Mouse (Mus musculus) midbrain, embryonic 10.5 days (tissue): ENCODE data around the gene Syt16. TPM values are rescaled to one million over a fixed set of nuclear protein-coding genes. Genes with fewer than 3 reads are reported as not detected.
A peak's percentile ranks its signal among the peaks of the same experiment; 100 is the strongest.

Source experiments
- DNase-seq: peaks from one replicate; pipeline ENCODE4 v3.0.0-alpha.2; 2017; ENCODE audit warnings: low spot score
- H3K27ac ChIP-seq: fragments of 300-500 bp; sonication (generic); replicated peaks from 2 replicates; pipeline ENCODE4 v1.5.1; 2016; ENCODE audit warnings: mild to moderate bottlenecking
- H3K27me3 ChIP-seq: fragments of 300-500 bp; sonication (generic); 2 replicates; pipeline ENCODE4 v1.6.1; 2016; ENCODE audit warnings: low read depth, mild to moderate bottlenecking; ENCODE audit not compliant: poor library complexity, severe bottlenecking
- H3K36me3 ChIP-seq: fragments of 300-500 bp; sonication (generic); 2 replicates; pipeline ENCODE4 v1.6.1; 2016; ENCODE audit warnings: mild to moderate bottlenecking, moderate library complexity
- H3K4me1 ChIP-seq: fragments of 300-500 bp; sonication (generic); 2 replicates; pipeline ENCODE4 v1.6.1; 2016
- H3K4me3 ChIP-seq: fragments of 300-500 bp; sonication (generic); 2 replicates; pipeline ENCODE4 v1.5.1; 2016; ENCODE audit warnings: mild to moderate bottlenecking, moderate library complexity
- H3K9me3 ChIP-seq: fragments of 300-500 bp; sonication (generic); replicated peaks from 2 replicates; pipeline ENCODE4 v1.6.1; 2016; ENCODE audit warnings: mild to moderate bottlenecking
- WGBS: fragments of 180-500 bp; shearing (Covaris S2); methylation state at CpG from one replicate; pipeline ENCODE4 v1.1.7; 2016; 5-methylcytosine and 5-hydroxymethylcytosine counted together
- polyA plus RNA-seq: library from polyadenylated mRNA; unstranded; fragments of >200 nt; fragmentation: Nextera tagmentation; extraction: Ambion mirVana; gene quantifications from 2 replicates; pipeline ENCODE4 v1.2.1, GENCODE M21; 2016

Syt16 gene
- polyA plus RNA-seq, 1 experiment from 2014 or later: 1.8 TPM

GRCm38 (mm10) chr12:74131790-74132189 is 134.3 kb downstream of the Syt16 start:
- Histone ChIP-seq H3K27ac (no peak overlapping the region), H3K36me3 (no peaks in the 10 kb centered on the region), H3K4me1 (peaks cover 17% of the 10 kb centered on the region), H3K4me3 (no peak overlapping the region), H3K27me3 (no peaks in the 10 kb centered on the region), H3K9me3 (peaks cover 7% of the 10 kb centered on the region)
- DNase-seq: no peak
- WGBS: 25% methylated on average over 2 of the region's 2 CpGs

GRCm38 (mm10) chr12:74142147-74142546 is 144.7 kb downstream of the Syt16 start:
- no peak for DNase-seq
- 88% methylated on average over 7 of the region's 7 CpGs for WGBS
- no peak overlapping the region for H3K27ac ChIP-seq
- no peaks in the 10 kb centered on the region for H3K36me3 ChIP-seq
- H3K27me3 ChIP-seq: no peaks in the 10 kb centered on the region
- H3K4me1 ChIP-seq: peaks cover 16% of the 10 kb centered on the region
- H3K9me3 ChIP-seq: no peaks in the 10 kb centered on the region
- H3K4me3 ChIP-seq: no peak overlapping the region

DNA sequence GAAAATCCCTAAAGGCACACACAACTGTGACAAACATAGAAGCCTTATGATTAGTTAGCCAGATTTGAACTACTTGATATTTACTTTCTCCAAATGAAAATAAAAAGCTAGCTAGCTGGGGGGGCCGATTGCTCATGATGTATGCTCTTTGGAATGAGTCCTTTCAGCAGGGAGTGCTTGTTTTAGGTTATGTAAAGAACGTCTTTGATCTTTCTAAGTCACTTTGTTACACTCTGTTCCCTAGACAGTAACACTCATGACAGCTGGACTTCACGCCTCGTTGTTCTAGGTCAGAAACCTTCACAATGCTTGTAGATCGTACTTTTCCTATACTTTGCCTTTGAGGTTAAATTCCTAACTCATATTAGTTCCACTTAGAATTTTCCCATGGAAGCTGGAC is 146.9 kb downstream of the Syt16 start:
- 68% methylated on average over 5 of the region's 5 CpGs for WGBS
- Histone ChIP-seq H3K4me1 (peaks cover 16% of the 10 kb centered on the region), H3K27me3 (no peaks in the 10 kb centered on the region), H3K27ac (no peak overlapping the region), H3K9me3 (no peaks in the 10 kb centered on the region), H3K36me3 (no peaks in the 10 kb centered on the region), H3K4me3 (no peak overlapping the region)
- DNase-seq: no peak

DNA sequence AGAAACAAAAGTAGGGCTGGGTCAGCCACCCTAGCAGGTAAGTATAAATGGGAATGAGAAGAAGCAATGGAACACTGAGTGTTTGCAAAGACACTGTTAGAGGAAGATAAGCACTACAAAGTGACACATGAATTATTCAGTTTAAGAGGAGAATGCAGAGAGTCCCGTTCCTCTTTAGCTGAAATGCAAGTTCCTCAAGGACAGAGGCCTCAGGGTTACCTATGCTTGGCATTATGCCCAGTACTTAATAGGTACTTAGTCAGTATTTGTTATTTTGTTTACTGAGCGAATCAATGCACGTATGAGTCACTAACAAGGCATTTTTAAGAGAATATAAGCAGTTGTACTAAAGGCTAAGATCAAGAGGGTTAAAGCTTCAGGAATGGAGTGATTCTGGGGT is 163.3 kb downstream of the Syt16 start:
- 89% methylated on average over 3 of the region's 3 CpGs for WGBS
- no peak overlapping the region for H3K27ac ChIP-seq
- no peaks in the 10 kb centered on the region for H3K4me1 ChIP-seq
- no peak overlapping the region for H3K4me3 ChIP-seq
- H3K27me3 ChIP-seq: no peaks in the 10 kb centered on the region
- DNase-seq: no peak
- H3K9me3 ChIP-seq: no peaks in the 10 kb centered on the region
- no peaks in the 10 kb centered on the region for H3K36me3 ChIP-seq

GRCm38 (mm10) chr12:74163080-74163479 is 165.6 kb downstream of the Syt16 start:
- H3K27me3 ChIP-seq: no peaks in the 10 kb centered on the region
- no peak overlapping the region for H3K27ac ChIP-seq
- no peaks in the 10 kb centered on the region for H3K4me1 ChIP-seq
- no peak for DNase-seq
- WGBS: 89% methylated on average over 2 of the region's 2 CpGs
- no peaks in the 10 kb centered on the region for H3K9me3 ChIP-seq
- no peaks in the 10 kb centered on the region for H3K36me3 ChIP-seq
- no peak overlapping the region for H3K4me3 ChIP-seq

DNA sequence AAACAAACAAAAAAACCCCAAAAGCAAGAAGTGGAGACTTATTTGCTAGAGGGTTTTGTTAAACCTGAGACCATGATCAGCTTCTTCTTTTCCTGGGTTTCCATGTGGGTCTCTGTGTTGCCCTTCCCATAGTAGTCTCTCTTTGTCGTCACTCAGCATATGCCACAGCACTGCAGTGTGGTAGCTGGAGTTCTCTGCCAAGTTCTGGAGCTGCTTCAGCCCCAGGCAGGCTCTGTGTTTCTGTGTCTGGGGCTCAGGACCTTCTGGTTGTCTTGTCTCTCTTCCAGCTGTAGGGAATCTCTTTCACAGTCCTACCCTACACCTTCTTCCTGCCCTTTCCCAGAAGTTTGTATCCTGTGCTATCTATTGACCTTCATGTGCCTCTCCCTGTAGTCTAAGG is 173.8 kb downstream of the Syt16 start:
- WGBS: 79% methylated on average over 1 of the region's 1 CpGs
- no peak for DNase-seq
- Histone ChIP-seq H3K4me3 (no peak overlapping the region), H3K27ac (no peak overlapping the region), H3K4me1 (peaks cover 12% of the 10 kb centered on the region), H3K36me3 (no peaks in the 10 kb centered on the region), H3K9me3 (no peaks in the 10 kb centered on the region), H3K27me3 (no peaks in the 10 kb centered on the region)

DNA sequence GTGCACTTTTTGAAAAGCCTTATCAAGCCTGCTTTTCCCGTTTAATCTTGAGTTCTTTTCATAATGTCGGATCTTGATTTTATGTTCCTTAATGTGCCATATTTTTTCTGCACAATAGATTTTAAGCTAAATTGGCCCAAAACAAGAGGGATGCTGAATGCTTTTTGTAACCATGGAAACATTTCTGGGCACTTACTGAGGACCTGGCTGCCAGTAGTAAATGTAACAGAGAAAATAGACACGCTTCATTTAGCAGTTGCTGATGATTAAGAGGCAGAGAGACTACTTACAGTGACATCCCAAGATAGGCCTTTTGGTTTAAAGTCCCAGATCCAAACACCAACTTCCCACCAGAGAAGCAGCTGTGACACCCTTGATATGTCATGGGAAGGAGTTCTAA is 176.4 kb downstream of the Syt16 start:
- 63% methylated on average over 3 of the region's 3 CpGs for WGBS
- Histone ChIP-seq H3K27me3 (no peaks in the 10 kb centered on the region), H3K9me3 (no peaks in the 10 kb centered on the region), H3K4me1 (peaks cover 12% of the 10 kb centered on the region), H3K4me3 (no peak overlapping the region), H3K27ac (no peak overlapping the region), H3K36me3 (no peaks in the 10 kb centered on the region)
- no peak for DNase-seq

DNA sequence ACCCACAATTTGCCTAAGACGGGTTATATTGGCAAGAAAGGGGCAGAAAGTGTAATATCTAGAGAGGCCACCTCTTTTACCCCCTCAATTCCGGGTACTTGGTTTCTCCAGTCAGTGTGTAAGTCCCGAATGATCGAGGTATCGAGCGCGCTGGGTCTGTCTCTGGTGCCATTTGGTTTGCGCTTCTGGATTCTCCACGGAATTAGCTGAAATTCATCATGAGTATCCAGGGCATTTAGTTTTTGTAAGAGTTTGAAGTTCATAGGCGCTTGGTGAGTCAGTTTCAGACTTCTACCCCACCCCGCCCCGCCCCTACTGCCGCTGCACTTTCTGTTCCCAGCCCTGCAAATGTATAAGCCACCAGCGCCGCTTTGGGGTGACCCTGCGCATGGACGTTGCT is 187.1 kb downstream of the Syt16 start:
- Histone ChIP-seq H3K27ac (no peak overlapping the region), H3K4me3 (peak overlapping the region; percentile 12; the same call in 1 of the 2 replicates), H3K27me3 (no peaks in the 10 kb centered on the region), H3K36me3 (no peaks in the 10 kb centered on the region), H3K9me3 (no peaks in the 10 kb centered on the region), H3K4me1 (peaks cover 14% of the 10 kb centered on the region)
- no peak for DNase-seq
- WGBS: 71% methylated on average over 17 of the region's 17 CpGs

- DNase-seq: no peak
- 90% methylated on average over 11 of the region's 11 CpGs for WGBS
- H3K36me3 ChIP-seq: no peaks in the 10 kb centered on the region
- no peaks in the 10 kb centered on the region for H3K27me3 ChIP-seq
- no peaks in the 10 kb centered on the region for H3K9me3 ChIP-seq
- no peak overlapping the region for H3K27ac ChIP-seq
- H3K4me3 ChIP-seq: no peak overlapping the region
- peaks cover 18% of the 10 kb centered on the region for H3K4me1 ChIP-seq
Observed at GRCm38 (mm10) chr12:74188243-74188785, 190.9 kb downstream of the Syt16 start.

GRCm38 (mm10) chr12:74188815-74189214 is 191.4 kb downstream of the Syt16 start:
- Histone ChIP-seq H3K36me3 (no peaks in the 10 kb centered on the region), H3K9me3 (no peaks in the 10 kb centered on the region), H3K27ac (no peak overlapping the region), H3K4me3 (no peak overlapping the region), H3K4me1 (peaks cover 18% of the 10 kb centered on the region), H3K27me3 (no peaks in the 10 kb centered on the region)
- WGBS: 35% methylated on average over 7 of the region's 7 CpGs
- DNase-seq: peak; percentile 26

- peaks cover 18% of the 10 kb centered on the region for H3K4me1 ChIP-seq
- WGBS: 84% methylated on average over 4 of the region's 4 CpGs
- H3K9me3 ChIP-seq: no peaks in the 10 kb centered on the region
- H3K36me3 ChIP-seq: no peaks in the 10 kb centered on the region
- DNase-seq: no peak
- H3K4me3 ChIP-seq: no peak overlapping the region
- no peak overlapping the region for H3K27ac ChIP-seq
- H3K27me3 ChIP-seq: no peaks in the 10 kb centered on the region
Observed at GRCm38 (mm10) chr12:74189840-74190239, 192.4 kb downstream of the Syt16 start.

DNA sequence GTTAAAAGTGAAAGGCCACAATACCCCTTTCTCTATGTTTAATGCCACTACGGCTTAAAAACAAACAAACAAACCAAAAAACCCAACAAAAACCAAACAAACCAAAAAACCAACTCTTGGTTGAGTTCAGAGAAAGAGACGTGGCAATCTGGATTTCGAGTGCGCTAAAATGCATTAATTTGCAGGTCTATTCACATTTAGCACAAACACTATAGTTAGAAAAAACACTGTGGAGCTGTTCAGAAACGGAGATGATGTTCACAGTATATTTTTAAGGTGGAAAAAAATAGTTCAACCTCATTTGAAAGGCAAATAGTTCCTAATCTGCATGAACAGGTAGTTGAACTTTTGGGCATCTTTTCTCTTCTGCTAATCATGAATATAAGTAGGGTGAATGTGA is 192.8 kb downstream of the Syt16 start:
- Histone ChIP-seq H3K4me1 (peaks cover 18% of the 10 kb centered on the region), H3K36me3 (no peaks in the 10 kb centered on the region), H3K9me3 (no peaks in the 10 kb centered on the region), H3K27ac (no peak overlapping the region), H3K4me3 (no peak overlapping the region), H3K27me3 (no peaks in the 10 kb centered on the region)
- no peak for DNase-seq
- 89% methylated on average over 5 of the region's 5 CpGs for WGBS

GRCm38 (mm10) chr12:74192552-74192951 is 195.1 kb downstream of the Syt16 start:
- H3K36me3 ChIP-seq: no peaks in the 10 kb centered on the region
- 88% methylated on average over 4 of the region's 4 CpGs for WGBS
- no peaks in the 10 kb centered on the region for H3K27me3 ChIP-seq
- H3K4me3 ChIP-seq: no peak overlapping the region
- H3K27ac ChIP-seq: no peak overlapping the region
- no peaks in the 10 kb centered on the region for H3K9me3 ChIP-seq
- H3K4me1 ChIP-seq: peaks cover 18% of the 10 kb centered on the region
- DNase-seq: no peak

DNA sequence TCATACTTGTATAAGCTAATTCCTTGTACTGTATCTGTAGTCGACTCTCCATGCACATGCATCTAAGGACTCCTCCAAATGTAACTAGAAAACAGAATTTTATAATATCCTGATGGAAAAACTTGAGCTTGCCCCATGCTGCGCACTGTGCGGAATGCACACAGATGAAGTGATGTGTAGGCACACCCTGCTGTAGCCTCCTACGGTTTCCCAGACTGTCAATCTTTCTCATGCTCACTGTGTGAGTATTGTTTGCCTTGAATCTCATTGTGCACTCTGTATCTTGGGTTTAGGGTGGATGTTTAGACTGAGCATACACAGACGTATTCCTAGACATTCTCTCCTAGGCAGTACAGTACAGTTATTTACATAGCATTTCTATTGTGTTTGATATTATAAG is 203.9 kb downstream of the Syt16 start:
- H3K4me1 ChIP-seq: no peaks in the 10 kb centered on the region
- H3K36me3 ChIP-seq: no peaks in the 10 kb centered on the region
- H3K27ac ChIP-seq: no peak overlapping the region
- no peaks in the 10 kb centered on the region for H3K27me3 ChIP-seq
- no peaks in the 10 kb centered on the region for H3K9me3 ChIP-seq
- WGBS: 86% methylated on average over 5 of the region's 5 CpGs
- H3K4me3 ChIP-seq: no peak overlapping the region
- DNase-seq: no peak
